Mouse (Mus musculus) ES-E14 (cell line): ENCODE data around the gene Ushbp1.

ENCODE experiments used
- CHD2 ChIP-seq: IDR thresholded peaks from 2 replicates; pipeline ENCODE4 v1.6.1; 2014; ENCODE audit warnings: mild to moderate bottlenecking, low read depth, low read length, inconsistent platforms
- HCFC1 ChIP-seq: IDR thresholded peaks from 2 replicates; pipeline ENCODE4 v1.6.1; 2012; ENCODE audit warnings: low read length, inconsistent platforms, borderline replicate concordance; ENCODE audit not compliant: insufficient read depth
- MAFK ChIP-seq: IDR thresholded peaks from 2 replicates; pipeline ENCODE4 v1.6.1; 2014; ENCODE audit warnings: mild to moderate bottlenecking, low read depth, low read length, inconsistent platforms; ENCODE audit not compliant: insufficient read depth
- ZC3H11A ChIP-seq: IDR thresholded peaks from 2 replicates; pipeline ENCODE4 v1.6.1; 2012; ENCODE audit warnings: low read depth, mild to moderate bottlenecking, inconsistent platforms, low read length, borderline replicate concordance

DNA sequence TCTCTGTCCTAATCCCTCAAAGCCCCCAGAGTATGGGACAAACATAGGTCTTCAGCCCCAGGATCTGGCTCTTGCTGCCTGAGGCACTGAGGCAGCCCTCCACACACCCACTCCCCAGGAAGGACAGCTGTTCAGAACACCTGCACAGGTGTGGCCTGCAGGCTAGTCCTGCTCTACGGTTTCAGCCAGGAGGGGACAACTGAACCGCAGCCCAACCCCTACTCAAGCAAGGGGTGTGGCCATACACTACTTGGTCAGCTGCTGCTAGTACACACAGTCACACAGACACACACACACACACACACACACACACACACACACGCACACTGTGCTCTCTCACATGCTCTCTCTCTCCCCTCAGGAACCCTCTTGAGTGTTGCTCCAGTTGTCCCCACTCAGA lies 11.7 kb downstream of the Ushbp1 start:
- TF ChIP-seq CHD2 (no peak), MAFK (no peak), HCFC1 (no peak), ZC3H11A (no peak)
